Mouse (Mus musculus) kidney, postnatal 0 days (tissue): Measurements from ENCODE around the gene Coa4. TPM values are rescaled to one million over a fixed set of nuclear protein-coding genes. Genes with fewer than 3 reads are reported as not detected.

Experiments used
- ATAC-seq: fragments of 200-750 bp; cut with Nextera tagmentation; replicated peaks from 2 replicates; pipeline ENCODE4 v1.8.0; 2017; ENCODE audit warnings: low read depth, moderate number of reproducible peaks, moderate TSS enrichment, moderate library complexity; ENCODE audit not compliant: low FRiP score
- DNase-seq: peaks from one replicate; pipeline ENCODE4 v3.0.0-alpha.2; 2016; ENCODE audit warnings: low spot score
- H3K27ac ChIP-seq: fragments of 300-500 bp; sonication (generic); 2 replicates; pipeline ENCODE4 v1.5.1; 2014; ENCODE audit warnings: mild to moderate bottlenecking
- H3K27me3 ChIP-seq: fragments of 300-500 bp; sonication (generic); 2 replicates; pipeline ENCODE4 v1.6.1; 2014; ENCODE audit warnings: low read length, mixed read lengths; ENCODE audit not compliant: insufficient read depth
- H3K36me3 ChIP-seq: fragments of 300-500 bp; sonication (generic); 2 replicates; pipeline ENCODE4 v1.6.1; 2014; ENCODE audit warnings: low read length, mixed read lengths; ENCODE audit not compliant: insufficient read depth
- H3K4me1 ChIP-seq: fragments of 300-500 bp; sonication (generic); replicated peaks from 2 replicates; pipeline ENCODE4 v1.6.1; 2014; ENCODE audit warnings: antibody characterized with exemption, low read length, mixed read lengths; ENCODE audit not compliant: insufficient read depth
- H3K4me2 ChIP-seq: fragments of 300-500 bp; sonication (generic); 2 replicates; pipeline ENCODE4 v1.6.1; 2014; ENCODE audit warnings: mild to moderate bottlenecking, low read length, moderate library complexity, mixed read lengths
- H3K4me3 ChIP-seq: fragments of 300-500 bp; sonication (generic); replicated peaks from 2 replicates; pipeline ENCODE4 v1.5.1; 2014; ENCODE audit warnings: low read depth, low read length
- H3K9ac ChIP-seq: fragments of 300-500 bp; sonication (generic); 2 replicates; pipeline ENCODE4 v1.6.1; 2014; ENCODE audit warnings: low read depth, low read length
- H3K9me3 ChIP-seq: fragments of 300-500 bp; sonication (generic); replicated peaks from 2 replicates; pipeline ENCODE4 v1.6.1; 2016; ENCODE audit warnings: low read length, inconsistent platforms, mixed read lengths
- CTCF ChIP-seq: IDR thresholded peaks from 2 replicates; pipeline ENCODE4 v1.5.1; 2016; ENCODE audit warnings: antibody characterized with exemption, low read depth, mild to moderate bottlenecking, moderate library complexity
- WGBS: fragments of 180-500 bp; shearing (Covaris S2); extraction: QIAGEN DNeasy Blood & Tissue Kit; methylation state at CpG from one replicate; pipeline ENCODE4 v1.1.7; 2014; 5-methylcytosine and 5-hydroxymethylcytosine counted together
- polyA plus RNA-seq: library from polyadenylated mRNA; unstranded; fragments of >200 nt; fragmentation: Nextera tagmentation; extraction: Ambion mirVana; gene quantifications from 2 replicates; pipeline ENCODE4 v1.2.1, GENCODE M21; 2015

Coa4 gene
- polyA plus RNA-seq, 1 experiment from 2014 or later = 21.9 TPM

DNA sequence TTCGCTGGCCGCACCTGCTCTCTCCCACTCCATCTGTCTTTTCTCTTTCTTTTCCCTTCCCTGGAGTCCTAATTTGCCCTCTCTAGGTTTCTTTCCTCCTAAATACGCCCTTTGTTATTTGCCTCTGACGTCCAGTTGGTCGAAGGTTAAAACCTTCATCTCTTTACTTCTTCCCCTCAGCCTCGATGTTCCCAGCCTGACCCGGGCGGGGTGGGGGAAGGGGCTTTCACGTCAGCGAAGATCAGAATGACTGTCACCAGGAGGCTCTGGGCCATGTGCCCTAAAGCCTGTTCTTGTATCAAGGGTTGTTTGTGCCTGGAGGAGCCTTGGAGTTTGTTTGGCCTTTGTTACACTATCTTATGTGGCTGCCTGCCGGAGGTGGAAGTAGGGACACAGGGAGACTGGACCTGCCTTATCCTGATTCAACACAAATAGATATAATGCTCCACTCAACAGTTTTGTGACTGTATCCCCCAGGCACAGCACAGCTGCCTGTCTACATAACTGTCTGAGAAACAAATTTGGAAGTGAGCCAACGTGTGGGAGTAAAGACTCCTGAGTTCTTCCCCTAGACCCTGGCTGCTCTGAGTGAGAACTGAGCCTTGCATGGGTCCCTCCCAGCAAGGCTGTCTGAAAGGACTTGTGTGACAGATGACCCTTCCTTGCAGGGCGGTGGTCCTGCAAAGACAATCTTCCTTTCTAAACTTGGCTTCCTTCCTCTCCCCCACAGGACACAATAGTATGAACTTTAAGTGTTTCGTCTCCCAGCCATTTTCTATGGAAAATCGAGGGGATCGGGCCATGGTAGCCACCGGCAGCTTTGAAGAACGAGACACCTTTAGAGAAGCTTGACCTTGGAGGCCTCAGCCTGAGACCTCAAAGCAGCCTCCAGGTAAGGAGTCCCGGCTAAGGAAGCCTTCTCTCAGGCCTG, 43.1 kb upstream of the Coa4 start:
- TF ChIP-seq CTCF = no peak
- no peaks in the 10 kb centered on the region for H3K27me3 ChIP-seq
- DNase-seq (peak; percentile 92), ATAC-seq (peak; percentile 53)
- no peaks in the 10 kb centered on the region for H3K9me3 ChIP-seq
- H3K9ac ChIP-seq = peak overlapping the region; percentile 70
- peaks cover 25% of the 10 kb centered on the region for H3K4me1 ChIP-seq
- WGBS = 10% methylated on average over 19 of the region's 19 CpGs
- H3K36me3 ChIP-seq = peaks cover 18% of the 10 kb centered on the region; the same call in 1 of the 2 replicates
- H3K4me2 ChIP-seq = peak overlapping the region; percentile 96
- H3K27ac ChIP-seq = peak overlapping the region; percentile 82
- H3K4me3 ChIP-seq = peak overlapping the region; percentile 55

DNA sequence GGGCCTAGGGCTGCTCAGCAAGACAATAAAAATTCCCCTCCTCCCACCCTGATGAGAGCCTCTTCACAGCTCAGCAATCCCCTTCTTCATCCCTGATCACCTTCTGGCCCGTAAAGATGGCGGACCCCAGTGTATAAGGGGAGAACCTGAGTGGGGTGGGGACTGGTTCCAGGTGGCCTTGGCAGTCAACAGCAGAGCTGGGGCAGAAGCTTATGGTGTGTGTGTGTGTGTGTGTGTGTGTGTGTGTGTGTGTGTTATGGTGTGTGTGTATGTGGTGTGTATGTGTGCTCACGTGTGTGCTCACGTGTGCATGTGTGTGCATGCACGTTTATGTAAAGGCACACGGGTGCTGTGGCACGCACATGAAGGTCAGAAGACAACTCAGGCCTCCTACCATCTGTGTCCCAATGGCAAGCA, 42.4 kb upstream of the Coa4 start:
- Histone ChIP-seq H3K4me3 (peak overlapping the region; percentile 55), H3K36me3 (peaks cover 24% of the 10 kb centered on the region; the same call in 1 of the 2 replicates), H3K9me3 (no peaks in the 10 kb centered on the region), H3K27me3 (no peaks in the 10 kb centered on the region), H3K9ac (peak overlapping the region; percentile 70), H3K4me1 (peaks cover 25% of the 10 kb centered on the region), H3K4me2 (peak overlapping the region; percentile 96), H3K27ac (peak overlapping the region; percentile 82)
- no peak for ATAC-seq
- no peak for TF ChIP-seq CTCF
- DNase-seq = peak; percentile 34
- 71% methylated on average over 7 of the region's 7 CpGs for WGBS

DNA sequence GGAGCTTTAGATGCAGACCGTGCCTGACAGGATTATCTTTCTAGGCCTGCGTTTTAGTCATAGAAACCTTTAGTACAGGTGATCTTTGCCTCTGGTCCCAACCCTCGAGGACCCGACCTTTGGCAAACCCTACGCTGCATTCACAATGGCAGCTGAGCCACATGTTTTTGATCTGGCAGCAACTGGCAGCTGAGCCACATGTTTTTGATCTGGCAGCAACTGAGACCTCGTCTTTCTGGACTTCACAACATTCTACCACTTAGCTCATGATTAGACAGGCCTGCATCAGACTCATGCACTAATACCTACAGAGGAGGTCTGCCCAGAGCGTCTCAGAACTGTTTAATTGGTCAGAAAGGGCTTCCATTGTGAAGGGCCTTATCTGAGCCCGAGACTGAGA, 41.8 kb upstream of the Coa4 start:
- Histone ChIP-seq H3K9me3 (no peaks in the 10 kb centered on the region), H3K4me1 (peaks cover 25% of the 10 kb centered on the region), H3K4me3 (peak overlapping the region; percentile 55; the same call in 1 of the 2 replicates), H3K27me3 (no peaks in the 10 kb centered on the region), H3K4me2 (peak overlapping the region; percentile 96), H3K9ac (peak overlapping the region; percentile 19; the same call in 1 of the 2 replicates), H3K27ac (peak overlapping the region; percentile 82), H3K36me3 (peaks cover 29% of the 10 kb centered on the region; the same call in 1 of the 2 replicates)
- DNase-seq (no peak), ATAC-seq (no peak)
- WGBS = 44% methylated on average over 8 of the region's 8 CpGs
- TF ChIP-seq CTCF = no peak

- H3K4me2 ChIP-seq = peak overlapping the region; percentile 96
- DNase-seq (peak; percentile 89), ATAC-seq (peak; percentile 81)
- no peaks in the 10 kb centered on the region for H3K27me3 ChIP-seq
- peaks cover 25% of the 10 kb centered on the region for H3K4me1 ChIP-seq
- H3K27ac ChIP-seq = peak overlapping the region; percentile 83
- peak overlapping the region; percentile 27; the same call in 1 of the 2 replicates for H3K9ac ChIP-seq
- peaks cover 34% of the 10 kb centered on the region; the same call in 1 of the 2 replicates for H3K36me3 ChIP-seq
- TF ChIP-seq CTCF = no peak
- whole genome bisulfite sequencing = 19% methylated on average over 11 of the region's 11 CpGs
- H3K9me3 ChIP-seq = no peaks in the 10 kb centered on the region
- 0 out of 2 replicates have a peak overlapping the region, but pooled peaks have one; percentile 55 for H3K4me3 ChIP-seq
Measured at GRCm38 (mm10) chr7:100495581-100496251, 41.2 kb upstream of the Coa4 start.

GRCm38 (mm10) chr7:100496371-100496770, 40.5 kb upstream of the Coa4 start:
- no peak for TF ChIP-seq CTCF
- ATAC-seq = no peak

GRCm38 (mm10) chr7:100496791-100497190, 40.1 kb upstream of the Coa4 start:
- Histone ChIP-seq H3K4me1 (peaks cover 25% of the 10 kb centered on the region), H3K9me3 (no peaks in the 10 kb centered on the region), H3K36me3 (peaks cover 34% of the 10 kb centered on the region; the same call in 1 of the 2 replicates), H3K4me3 (no peak overlapping the region), H3K9ac (no peak overlapping the region), H3K27me3 (no peaks in the 10 kb centered on the region), H3K27ac (no peak overlapping the region), H3K4me2 (no peak overlapping the region)
- DNase-seq (no peak), ATAC-seq (no peak)
- WGBS = 97% methylated on average over 9 of the region's 9 CpGs
- no peak for TF ChIP-seq CTCF

More at GRCm38 (mm10) chr7:100496371-100496770, 40.5 kb upstream of the Coa4 start:
- 62% methylated on average over 6 of the region's 6 CpGs for WGBS
- Histone ChIP-seq H3K27ac (peak overlapping the region; percentile 83), H3K9me3 (no peaks in the 10 kb centered on the region), H3K4me1 (peaks cover 25% of the 10 kb centered on the region), H3K36me3 (peaks cover 34% of the 10 kb centered on the region; the same call in 1 of the 2 replicates), H3K27me3 (no peaks in the 10 kb centered on the region), H3K4me2 (peak overlapping the region; percentile 96), H3K9ac (0 out of 2 replicates have a peak overlapping the region, but pooled peaks have one; percentile 27), H3K4me3 (no peak overlapping the region)
- no peak for DNase-seq
